Mouse (Mus musculus): ENCODE data around the gene Diaph2. TPM values are rescaled to one million over a fixed set of nuclear protein-coding genes. Genes with fewer than 3 reads are reported as not detected.
A peak's percentile ranks its signal among the peaks of the same experiment; 100 is the strongest.

Diaph2 gene
- polyA plus RNA-seq, 1 experiment from 2014 or later = 6.8 TPM

GRCm38 (mm10) chrX:129750094-129750569 is 590 bp downstream of the Diaph2 start:
- peak overlapping the region; percentile 54; the same call in 1 of the 2 replicates for H3K9ac ChIP-seq (ENCODE audit: low read depth, low read length)
- H3K27ac ChIP-seq (ENCODE audit: low read depth, low read length) = no peak overlapping the region
- ATAC-seq (ENCODE audit: low FRiP score) = peak; percentile 79
- DNase-seq (ENCODE audit: low spot score) = peak; percentile 40
- H3K36me3 ChIP-seq (ENCODE audit: control insufficient read depth, insufficient read depth, low read length) = no peaks in the 10 kb centered on the region
- no peaks in the 10 kb centered on the region for H3K9me3 ChIP-seq (ENCODE audit: control insufficient read depth, low read length)
- H3K27me3 ChIP-seq (ENCODE audit: control insufficient read depth, insufficient read depth, low read length) = no peaks in the 10 kb centered on the region
- H3K4me1 ChIP-seq (replicated peaks; ENCODE audit: control insufficient read depth, insufficient read depth, low read length) = no peaks in the 10 kb centered on the region
- peak overlapping the region; percentile 49 for H3K4me3 ChIP-seq (ENCODE audit: low read depth, low read length)
- WGBS = 14% methylated on average over 28 of the region's 31 CpGs
- H3K4me2 ChIP-seq (replicated peaks; ENCODE audit: low read depth, low read length) = peak overlapping the region; percentile 53

GRCm38 (mm10) chrX:129750606-129751005 is 1.1 kb downstream of the Diaph2 start:
- DNase-seq (ENCODE audit: low spot score) = no peak
- ATAC-seq (ENCODE audit: low FRiP score) = peak; percentile 36; the same call in 1 of the 2 replicates
- no peaks in the 10 kb centered on the region for H3K4me1 ChIP-seq (replicated peaks; ENCODE audit: control insufficient read depth, insufficient read depth, low read length)
- H3K4me2 ChIP-seq (replicated peaks; ENCODE audit: low read depth, low read length) = peak overlapping the region; percentile 53
- WGBS = 18% methylated on average over 6 of the region's 6 CpGs
- H3K36me3 ChIP-seq (ENCODE audit: control insufficient read depth, insufficient read depth, low read length) = no peaks in the 10 kb centered on the region
- peak overlapping the region; percentile 49 for H3K4me3 ChIP-seq (ENCODE audit: low read depth, low read length)
- H3K27me3 ChIP-seq (ENCODE audit: control insufficient read depth, insufficient read depth, low read length) = no peaks in the 10 kb centered on the region
- H3K9ac ChIP-seq (ENCODE audit: low read depth, low read length) = peak overlapping the region; percentile 54; the same call in 1 of the 2 replicates
- H3K27ac ChIP-seq (ENCODE audit: low read depth, low read length) = no peak overlapping the region
- no peaks in the 10 kb centered on the region for H3K9me3 ChIP-seq (ENCODE audit: control insufficient read depth, low read length)

GRCm38 (mm10) chrX:129756606-129757005 is 7.1 kb downstream of the Diaph2 start:
- no peak overlapping the region for H3K4me3 ChIP-seq (ENCODE audit: low read depth, low read length)
- DNase-seq (ENCODE audit: low spot score) (no peak), ATAC-seq (ENCODE audit: low FRiP score) (no peak)
- H3K9ac ChIP-seq (ENCODE audit: low read depth, low read length) = no peak overlapping the region
- no peaks in the 10 kb centered on the region for H3K4me1 ChIP-seq (replicated peaks; ENCODE audit: control insufficient read depth, insufficient read depth, low read length)
- no peak overlapping the region for H3K4me2 ChIP-seq (replicated peaks; ENCODE audit: low read depth, low read length)
- H3K9me3 ChIP-seq (ENCODE audit: control insufficient read depth, low read length) = no peaks in the 10 kb centered on the region
- no peaks in the 10 kb centered on the region for H3K27me3 ChIP-seq (ENCODE audit: control insufficient read depth, insufficient read depth, low read length)
- H3K27ac ChIP-seq (ENCODE audit: low read depth, low read length) = no peak overlapping the region
- no peaks in the 10 kb centered on the region for H3K36me3 ChIP-seq (ENCODE audit: control insufficient read depth, insufficient read depth, low read length)

- no peaks in the 10 kb centered on the region for H3K27me3 ChIP-seq (ENCODE audit: control insufficient read depth, insufficient read depth, low read length)
- DNase-seq (ENCODE audit: low spot score) = no peak
- ATAC-seq (ENCODE audit: low FRiP score) = no peak
- H3K4me3 ChIP-seq (ENCODE audit: low read depth, low read length) = no peak overlapping the region
- no peaks in the 10 kb centered on the region for H3K4me1 ChIP-seq (replicated peaks; ENCODE audit: control insufficient read depth, insufficient read depth, low read length)
- no peaks in the 10 kb centered on the region for H3K36me3 ChIP-seq (ENCODE audit: control insufficient read depth, insufficient read depth, low read length)
- H3K9me3 ChIP-seq (ENCODE audit: control insufficient read depth, low read length) = no peaks in the 10 kb centered on the region
- H3K9ac ChIP-seq (ENCODE audit: low read depth, low read length) = no peak overlapping the region
- WGBS = 92% methylated on average over 2 of the region's 2 CpGs
- H3K4me2 ChIP-seq (replicated peaks; ENCODE audit: low read depth, low read length) = no peak overlapping the region
- no peak overlapping the region for H3K27ac ChIP-seq (ENCODE audit: low read depth, low read length)
Measured at GRCm38 (mm10) chrX:129762649-129763048, 13.1 kb downstream of the Diaph2 start.

- Histone ChIP-seq H3K27me3 (ENCODE audit: control insufficient read depth, insufficient read depth, low read length) (no peaks in the 10 kb centered on the region), H3K27ac (ENCODE audit: low read depth, low read length) (no peak overlapping the region), H3K4me1 (replicated peaks; ENCODE audit: control insufficient read depth, insufficient read depth, low read length) (no peaks in the 10 kb centered on the region), H3K9ac (ENCODE audit: low read depth, low read length) (no peak overlapping the region), H3K4me2 (replicated peaks; ENCODE audit: low read depth, low read length) (no peak overlapping the region), H3K9me3 (ENCODE audit: control insufficient read depth, low read length) (no peaks in the 10 kb centered on the region), H3K36me3 (ENCODE audit: control insufficient read depth, insufficient read depth, low read length) (no peaks in the 10 kb centered on the region), H3K4me3 (ENCODE audit: low read depth, low read length) (no peak overlapping the region)
- WGBS = 53% methylated on average over 2 of the region's 2 CpGs
- DNase-seq (ENCODE audit: low spot score) (no peak), ATAC-seq (ENCODE audit: low FRiP score) (no peak)
Measured at GRCm38 (mm10) chrX:129765378-129765777, 15.8 kb downstream of the Diaph2 start.

GRCm38 (mm10) chrX:129766811-129767210 is 17.3 kb downstream of the Diaph2 start:
- 63% methylated on average over 1 of the region's 1 CpGs for WGBS
- H3K27ac ChIP-seq (ENCODE audit: low read depth, low read length) = no peak overlapping the region
- no peaks in the 10 kb centered on the region for H3K4me1 ChIP-seq (replicated peaks; ENCODE audit: control insufficient read depth, insufficient read depth, low read length)

GRCm38 (mm10) chrX:129770625-129771024 is 21.1 kb downstream of the Diaph2 start:
- Histone ChIP-seq H3K9me3 (ENCODE audit: control insufficient read depth, low read length) (no peaks in the 10 kb centered on the region), H3K36me3 (ENCODE audit: control insufficient read depth, insufficient read depth, low read length) (no peaks in the 10 kb centered on the region), H3K27ac (ENCODE audit: low read depth, low read length) (no peak overlapping the region), H3K4me1 (replicated peaks; ENCODE audit: control insufficient read depth, insufficient read depth, low read length) (no peaks in the 10 kb centered on the region), H3K27me3 (ENCODE audit: control insufficient read depth, insufficient read depth, low read length) (no peaks in the 10 kb centered on the region), H3K9ac (ENCODE audit: low read depth, low read length) (no peak overlapping the region), H3K4me2 (replicated peaks; ENCODE audit: low read depth, low read length) (no peak overlapping the region), H3K4me3 (ENCODE audit: low read depth, low read length) (no peak overlapping the region)
- ATAC-seq (ENCODE audit: low FRiP score) (peak; percentile 66), DNase-seq (ENCODE audit: low spot score) (no peak)
- 41% methylated on average over 2 of the region's 2 CpGs for WGBS

More at GRCm38 (mm10) chrX:129766811-129767210, 17.3 kb downstream of the Diaph2 start:
- no peak for ATAC-seq (ENCODE audit: low FRiP score)
- Histone ChIP-seq H3K4me2 (replicated peaks; ENCODE audit: low read depth, low read length) (no peak overlapping the region), H3K27me3 (ENCODE audit: control insufficient read depth, insufficient read depth, low read length) (no peaks in the 10 kb centered on the region), H3K4me3 (ENCODE audit: low read depth, low read length) (no peak overlapping the region), H3K9me3 (ENCODE audit: control insufficient read depth, low read length) (no peaks in the 10 kb centered on the region), H3K36me3 (ENCODE audit: control insufficient read depth, insufficient read depth, low read length) (no peaks in the 10 kb centered on the region), H3K9ac (ENCODE audit: low read depth, low read length) (no peak overlapping the region)
- DNase-seq (ENCODE audit: low spot score) = no peak

GRCm38 (mm10) chrX:129773556-129774255 is 24.2 kb downstream of the Diaph2 start:
- H3K9me3 ChIP-seq (ENCODE audit: control insufficient read depth, low read length) = no peaks in the 10 kb centered on the region
- H3K27me3 ChIP-seq (ENCODE audit: control insufficient read depth, insufficient read depth, low read length) = no peaks in the 10 kb centered on the region
- no peak overlapping the region for H3K9ac ChIP-seq (ENCODE audit: low read depth, low read length)
- no peaks in the 10 kb centered on the region for H3K4me1 ChIP-seq (replicated peaks; ENCODE audit: control insufficient read depth, insufficient read depth, low read length)
- H3K4me2 ChIP-seq (replicated peaks; ENCODE audit: low read depth, low read length) = no peak overlapping the region
- DNase-seq (ENCODE audit: low spot score) (no peak), ATAC-seq (ENCODE audit: low FRiP score) (peak; percentile 73)
- 68% methylated on average over 11 of the region's 11 CpGs for WGBS
- no peak overlapping the region for H3K4me3 ChIP-seq (ENCODE audit: low read depth, low read length)
- no peaks in the 10 kb centered on the region for H3K36me3 ChIP-seq (ENCODE audit: control insufficient read depth, insufficient read depth, low read length)
- no peak overlapping the region for H3K27ac ChIP-seq (ENCODE audit: low read depth, low read length)

- Histone ChIP-seq H3K4me3 (ENCODE audit: low read depth, low read length) (no peak overlapping the region), H3K27me3 (ENCODE audit: control insufficient read depth, insufficient read depth, low read length) (no peaks in the 10 kb centered on the region), H3K36me3 (ENCODE audit: control insufficient read depth, insufficient read depth, low read length) (no peaks in the 10 kb centered on the region), H3K4me1 (replicated peaks; ENCODE audit: control insufficient read depth, insufficient read depth, low read length) (no peaks in the 10 kb centered on the region), H3K9ac (ENCODE audit: low read depth, low read length) (no peak overlapping the region), H3K4me2 (replicated peaks; ENCODE audit: low read depth, low read length) (no peak overlapping the region), H3K9me3 (ENCODE audit: control insufficient read depth, low read length) (no peaks in the 10 kb centered on the region), H3K27ac (ENCODE audit: low read depth, low read length) (no peak overlapping the region)
- DNase-seq (ENCODE audit: low spot score) (no peak), ATAC-seq (ENCODE audit: low FRiP score) (no peak)
- 53% methylated on average over 3 of the region's 3 CpGs for WGBS
Measured at GRCm38 (mm10) chrX:129774478-129774877, 24.9 kb downstream of the Diaph2 start.

All from hindbrain, embryonic 11.5 days (tissue).